9 mouse cellular contexts compared by ENCODE assay signal in genomic region chr2:91749811-91750261, GRCm38 (mm10). TPM values are rescaled to one million over a fixed set of nuclear protein-coding genes. Genes with fewer than 3 reads are reported as not detected.
DNase-seq lines count a peak whose midpoint lies in the region; ATAC-seq lines count a peak whose summit lies in the region.
"Had no signal": no experiment of that assay in that cellular context is flagged by ENCODE, and none has a peak within 500 bp of the region (broad histone marks: within the 10 kb centered on the region; RNA-seq: fewer than 3 reads in every experiment).

No protein-coding gene starts in this region.

- peak; percentile 95 for DNase-seq in heart, adult 11 months
- peak; percentile 91 for DNase-seq in adipocyte (ENCODE audit: low spot score)
- DNase-seq in gastrocnemius, adult 18-20 months (ENCODE audit: low spot score), result peak; percentile 74
- peak; percentile 65 to 69 for DNase-seq in heart, postnatal 36 days
- DNase-seq in forebrain, embryonic 10.5 days (ENCODE audit: extremely low spot score, low spot score), result no peak
- no peak for DNase-seq in testis, postnatal 14 days (ENCODE audit: low spot score)
- DNase-seq in thymus, postnatal 25 days, result no peak

- H3K27ac ChIP-seq in heart, embryonic 11.5 days (ENCODE audit: low read depth, low read length), result no peak overlapping the region
- H3K27ac ChIP-seq in forebrain, embryonic 10.5 days, result no peak overlapping the region
- H3K27ac ChIP-seq: neural tube, embryonic 13.5 days had no signal

- no peak for ATAC-seq in heart, embryonic 11.5 days (replicated peaks; ENCODE audit: insufficient number of reproducible peaks, low FRiP score, low TSS enrichment)

- 44% methylated on average over 2 of the region's 2 CpGs for WGBS in heart, embryonic 11.5 days (ENCODE audit: insufficient replicate concordance)
- 75% methylated on average over 2 of the region's 2 CpGs for WGBS in forebrain, embryonic 10.5 days

- intact Hi-C loops in heart, postnatal 36 days (cut with DNase I), result no loop called here

- no peak overlapping the region for H3K4me2 ChIP-seq in heart, embryonic 11.5 days
- H3K4me2 ChIP-seq: neural tube, embryonic 13.5 days had no signal

- no peaks in the 10 kb centered on the region for H3K9me3 ChIP-seq in heart, embryonic 11.5 days (replicated peaks; ENCODE audit: control insufficient read depth, low read length)
- no peaks in the 10 kb centered on the region for H3K9me3 ChIP-seq in forebrain, embryonic 10.5 days
- H3K9me3 ChIP-seq: neural tube, embryonic 13.5 days had no signal

- no peak overlapping the region for H3K4me3 ChIP-seq in heart, embryonic 11.5 days (ENCODE audit: low read depth, low read length)
- no peak overlapping the region for H3K4me3 ChIP-seq in forebrain, embryonic 10.5 days
- H3K4me3 ChIP-seq: neural tube, embryonic 13.5 days had no signal

- 0 out of 2 replicates have a peak, but pooled peaks cover 3% of the 10 kb centered on the region for H3K4me1 ChIP-seq in heart, embryonic 11.5 days (ENCODE audit: control insufficient read depth, insufficient read depth, low read length)
- no peaks in the 10 kb centered on the region for H3K4me1 ChIP-seq in forebrain, embryonic 10.5 days

- no peaks in the 10 kb centered on the region for H3K27me3 ChIP-seq in heart, embryonic 11.5 days (ENCODE audit: control insufficient read depth, insufficient read depth, low read length)
- H3K27me3 ChIP-seq in forebrain, embryonic 10.5 days (ENCODE audit: poor library complexity, severe bottlenecking), result no peaks in the 10 kb centered on the region
- H3K27me3 ChIP-seq: neural tube, embryonic 13.5 days had no signal

- H3K36me3 ChIP-seq in heart, embryonic 11.5 days (ENCODE audit: control insufficient read depth, insufficient read depth, low read length), result no peaks in the 10 kb centered on the region
- H3K36me3 ChIP-seq in forebrain, embryonic 10.5 days (replicated peaks), result no peaks in the 10 kb centered on the region
- H3K36me3 ChIP-seq: neural tube, embryonic 13.5 days had no signal

- H3K9ac ChIP-seq in heart, embryonic 11.5 days (ENCODE audit: low read depth, low read length), result no peak overlapping the region
- H3K9ac ChIP-seq: neural tube, embryonic 13.5 days had no signal

RNA-seq across cellular contexts. Expression of gene Ambra1, which starts 19.9 kb away (rescaled TPM):
- 12.1 and 12.9 TPM in 2 replicates for polyA plus RNA-seq in heart, embryonic 11.5 days (2014; fragmentation: Nextera tagmentation; extraction: Ambion mirVana)
- 10 to 100 TPM; 14.3 to 17.0 TPM for total RNA-seq in gastrocnemius, adult 18-20 months (2021)
- total RNA-seq in heart, postnatal 36 days (2021), result 10 to 100 TPM; 14.2 to 18.0 TPM
- polyA plus RNA-seq in forebrain, embryonic 10.5 days (2016; fragmentation: Nextera tagmentation; extraction: Ambion mirVana), result 21.5 and 23.2 TPM in 2 replicates

RNA-seq across cellular contexts. Expression of gene Harbi1, which starts 39.2 kb away (rescaled TPM):
- polyA plus RNA-seq in heart, embryonic 11.5 days (2014; fragmentation: Nextera tagmentation; extraction: Ambion mirVana), result 10.3 and 12.5 TPM in 2 replicates
- total RNA-seq in gastrocnemius, adult 18-20 months (2021), result 1 to 10 TPM; 5.4 to 6.2 TPM
- total RNA-seq in heart, postnatal 36 days (2021), result 1 to 10 TPM; 7.3 to 7.6 TPM
- 22.9 and 23.2 TPM in 2 replicates for polyA plus RNA-seq in forebrain, embryonic 10.5 days (2016; fragmentation: Nextera tagmentation; extraction: Ambion mirVana)

RNA-seq across cellular contexts. Expression of gene Atg13, which starts 39.5 kb away (rescaled TPM):
- 22.8 and 25.9 TPM in 2 replicates for polyA plus RNA-seq in heart, embryonic 11.5 days (2014; fragmentation: Nextera tagmentation; extraction: Ambion mirVana)
- 10 to 100 TPM; 33.6 to 37.8 TPM for total RNA-seq in gastrocnemius, adult 18-20 months (2021)
- total RNA-seq in heart, postnatal 36 days (2021), result 10 to 100 TPM; 49.4 to 54.1 TPM
- 20.6 and 21.6 TPM in 2 replicates for polyA plus RNA-seq in forebrain, embryonic 10.5 days (2016; fragmentation: Nextera tagmentation; extraction: Ambion mirVana)

Comparison
In these comparisons a context has a peak if more than half of its experiments do, and no peak if none do; other contexts are left out.
1. DNase-seq: peak in heart, adult 11 months (single experiment), adipocyte (single experiment), gastrocnemius, adult 18-20 months (single experiment) and heart, postnatal 36 days (2 of 2); none in forebrain, embryonic 10.5 days (single experiment), testis, postnatal 14 days (single experiment) and thymus, postnatal 25 days (single experiment).